8 mouse cellular contexts compared by ENCODE assay signal in genomic region chr12:35995799-35996198, GRCm38 (mm10). TPM values are rescaled to one million over a fixed set of nuclear protein-coding genes. Genes with fewer than 3 reads are reported as not detected.
A peak's percentile ranks its signal among the peaks of the same experiment; 100 is the strongest.
DNase-seq lines count a peak whose midpoint lies in the region; ATAC-seq lines count a peak whose summit lies in the region.

No protein-coding gene starts in this region.

- 31% methylated on average over 5 of the region's 5 CpGs for WGBS in forebrain, embryonic 11.5 days
- WGBS in forebrain, embryonic 10.5 days, result 41% methylated on average over 5 of the region's 5 CpGs
- WGBS in midbrain, embryonic 14.5 days, result 36% methylated on average over 5 of the region's 5 CpGs
- WGBS in midbrain, embryonic 10.5 days, result 30% methylated on average over 5 of the region's 5 CpGs

- H3K27me3 ChIP-seq in forebrain, embryonic 11.5 days (ENCODE audit: control insufficient read depth, insufficient read depth, low read length), result no peaks in the 10 kb centered on the region
- no peaks in the 10 kb centered on the region for H3K27me3 ChIP-seq in forebrain, embryonic 10.5 days (ENCODE audit: poor library complexity, severe bottlenecking)
- no peaks in the 10 kb centered on the region for H3K27me3 ChIP-seq in midbrain, embryonic 14.5 days (ENCODE audit: control insufficient read depth, insufficient read depth, low read length)
- no peaks in the 10 kb centered on the region for H3K27me3 ChIP-seq in midbrain, embryonic 10.5 days (ENCODE audit: low read depth, poor library complexity, severe bottlenecking)

- no peaks in the 10 kb centered on the region for H3K9me3 ChIP-seq in forebrain, embryonic 11.5 days (ENCODE audit: control insufficient read depth, low read length)
- H3K9me3 ChIP-seq in forebrain, embryonic 10.5 days, result no peaks in the 10 kb centered on the region
- no peaks in the 10 kb centered on the region for H3K9me3 ChIP-seq in midbrain, embryonic 14.5 days (ENCODE audit: control insufficient read depth, low read length)
- H3K9me3 ChIP-seq in midbrain, embryonic 10.5 days (replicated peaks), result no peaks in the 10 kb centered on the region

- H3K36me3 ChIP-seq in forebrain, embryonic 11.5 days (ENCODE audit: control insufficient read depth, insufficient read depth, low read length), result no peaks in the 10 kb centered on the region
- H3K36me3 ChIP-seq in forebrain, embryonic 10.5 days (replicated peaks), result no peaks in the 10 kb centered on the region
- no peaks in the 10 kb centered on the region for H3K36me3 ChIP-seq in midbrain, embryonic 14.5 days (ENCODE audit: control insufficient read depth, insufficient read depth, low read length)
- no peaks in the 10 kb centered on the region for H3K36me3 ChIP-seq in midbrain, embryonic 10.5 days

- no peak for DNase-seq in forebrain, embryonic 11.5 days (ENCODE audit: low spot score)
- DNase-seq in forebrain, embryonic 10.5 days (ENCODE audit: extremely low spot score, low spot score), result no peak
- peak; percentile 67 for DNase-seq in midbrain, embryonic 14.5 days
- DNase-seq in midbrain, embryonic 10.5 days (ENCODE audit: low spot score), result no peak
- DNase-seq in cerebellum, adult 11-12 months, result peak; percentile 9
- DNase-seq in lung, postnatal 14 days, result peak; percentile 63
- no peak for DNase-seq in ovary, postnatal 14 days (ENCODE audit: low spot score)

- H3K27ac ChIP-seq in forebrain, embryonic 11.5 days (ENCODE audit: low read depth, low read length), result no peak overlapping the region
- no peak overlapping the region for H3K27ac ChIP-seq in forebrain, embryonic 10.5 days
- H3K27ac ChIP-seq in midbrain, embryonic 14.5 days (replicated peaks; ENCODE audit: low read depth, low read length), result no peak overlapping the region
- H3K27ac ChIP-seq in midbrain, embryonic 10.5 days (replicated peaks), result no peak overlapping the region

- H3K9ac ChIP-seq in forebrain, embryonic 11.5 days (ENCODE audit: low read length), result no peak overlapping the region
- H3K9ac ChIP-seq in midbrain, embryonic 14.5 days (replicated peaks; ENCODE audit: low read length), result no peak overlapping the region

- no peak overlapping the region for H3K4me3 ChIP-seq in forebrain, embryonic 11.5 days (ENCODE audit: low read depth, low read length)
- no peak overlapping the region for H3K4me3 ChIP-seq in forebrain, embryonic 10.5 days
- H3K4me3 ChIP-seq in midbrain, embryonic 14.5 days (replicated peaks; ENCODE audit: low read depth, low read length), result no peak overlapping the region
- no peak overlapping the region for H3K4me3 ChIP-seq in midbrain, embryonic 10.5 days

- H3K4me2 ChIP-seq in forebrain, embryonic 11.5 days (ENCODE audit: low read depth, low read length, severe bottlenecking), result no peak overlapping the region
- no peak overlapping the region for H3K4me2 ChIP-seq in midbrain, embryonic 14.5 days (ENCODE audit: low read length)

- peak; percentile 72 for ATAC-seq in forebrain, embryonic 11.5 days (replicated peaks; ENCODE audit: low FRiP score)
- ATAC-seq in midbrain, embryonic 14.5 days (ENCODE audit: low FRiP score, low TSS enrichment), result no peak
- peak; percentile 82 for ATAC-seq in granulocyte monocyte progenitor cell, adult 5-6 weeks (replicated peaks; ENCODE audit: poor library complexity, severe bottlenecking)

- H3K4me1 ChIP-seq in forebrain, embryonic 11.5 days (replicated peaks; ENCODE audit: control insufficient read depth, insufficient read depth, low read length), result no peaks in the 10 kb centered on the region
- peaks cover 10% of the 10 kb centered on the region for H3K4me1 ChIP-seq in forebrain, embryonic 10.5 days
- H3K4me1 ChIP-seq in midbrain, embryonic 14.5 days (ENCODE audit: control insufficient read depth, insufficient read depth, low read length), result peaks cover 5% of the 10 kb centered on the region; the same call in 1 of the 2 replicates
- peaks cover 26% of the 10 kb centered on the region for H3K4me1 ChIP-seq in midbrain, embryonic 10.5 days

RNA-seq across cellular contexts. Expression of gene Agr2, which starts 3.1 kb away (rescaled TPM):
- polyA plus RNA-seq in forebrain, embryonic 11.5 days (2014; fragmentation: Nextera tagmentation; extraction: Ambion mirVana), result 0.36 TPM in 1 of 2 replicates, not detected in the other
- not detected in 2 replicates for polyA plus RNA-seq in forebrain, embryonic 10.5 days (2016; fragmentation: Nextera tagmentation; extraction: Ambion mirVana)
- polyA plus RNA-seq in midbrain, embryonic 14.5 days (2014; fragmentation: Nextera tagmentation; extraction: Ambion mirVana), result not detected in 2 replicates
- polyA plus RNA-seq in midbrain, embryonic 10.5 days (2016; fragmentation: Nextera tagmentation; extraction: Ambion mirVana), result 0.40 TPM in 1 of 2 replicates, not detected in the other
- not detected in 2 replicates for total RNA-seq in granulocyte monocyte progenitor cell, adult 5-6 weeks (2014; fragmentation: Nextera tagmentation)
- not detected in 2 replicates for total RNA-seq in granulocyte monocyte progenitor cell, adult 5-6 weeks (2017)

RNA-seq across cellular contexts. Expression of gene Tspan13, which starts 46.5 kb away (rescaled TPM):
- polyA plus RNA-seq in forebrain, embryonic 11.5 days (2014; fragmentation: Nextera tagmentation; extraction: Ambion mirVana), result 187 and 199 TPM in 2 replicates
- 160 and 161 TPM in 2 replicates for polyA plus RNA-seq in forebrain, embryonic 10.5 days (2016; fragmentation: Nextera tagmentation; extraction: Ambion mirVana)
- polyA plus RNA-seq in midbrain, embryonic 14.5 days (2014; fragmentation: Nextera tagmentation; extraction: Ambion mirVana), result 348 and 411 TPM in 2 replicates
- 198 and 207 TPM in 2 replicates for polyA plus RNA-seq in midbrain, embryonic 10.5 days (2016; fragmentation: Nextera tagmentation; extraction: Ambion mirVana)
- 14.9 and 18.8 TPM in 2 replicates for total RNA-seq in granulocyte monocyte progenitor cell, adult 5-6 weeks (2014; fragmentation: Nextera tagmentation)
- 7.7 and 8.2 TPM in 2 replicates for total RNA-seq in granulocyte monocyte progenitor cell, adult 5-6 weeks (2017)

Comparison
In these comparisons a context has a peak if more than half of its experiments do, and no peak if none do; other contexts are left out.
1. DNase-seq: peak in midbrain, embryonic 14.5 days (single experiment), cerebellum, adult 11-12 months (single experiment) and lung, postnatal 14 days (single experiment); none in forebrain, embryonic 11.5 days (single experiment), forebrain, embryonic 10.5 days (single experiment), midbrain, embryonic 10.5 days (single experiment) and ovary, postnatal 14 days (single experiment).